Mouse (Mus musculus): ENCODE measurements around the gene Epha1. TPM values are rescaled to one million over a fixed set of nuclear protein-coding genes. Genes with fewer than 3 reads are reported as not detected.

Epha1 gene
- polyA plus RNA-seq, 1 experiment, result 20.6 TPM

GRCm38 (mm10) chr6:42373669-42374430, 782 bp upstream of the Epha1 start:
- DNase-seq (ENCODE audit: low read depth), result no peak

GRCm38 (mm10) chr6:42372421-42372815, 650 bp downstream of the Epha1 start:
- DNase-seq (ENCODE audit: low read depth), result no peak

- no peak for DNase-seq (ENCODE audit: low read depth)
These were observed 1.1 kb downstream of the Epha1 start for GRCm38 (mm10) chr6:42372001-42372400.

- DNase-seq (ENCODE audit: low read depth), result no peak
These were observed 2.3 kb downstream of the Epha1 start for GRCm38 (mm10) chr6:42370630-42371363.

GRCm38 (mm10) chr6:42369870-42370269, 3.2 kb downstream of the Epha1 start:
- no peak for DNase-seq (ENCODE audit: low read depth)

GRCm38 (mm10) chr6:42365215-42365614, 7.9 kb downstream of the Epha1 start:
- DNase-seq (ENCODE audit: low read depth), result no peak

GRCm38 (mm10) chr6:42364607-42365006, 8.5 kb downstream of the Epha1 start:
- DNase-seq (ENCODE audit: low read depth), result no peak

GRCm38 (mm10) chr6:42364066-42364465, 9.0 kb downstream of the Epha1 start:
- DNase-seq (ENCODE audit: low read depth), result no peak

GRCm38 (mm10) chr6:42362974-42363373, 10.1 kb downstream of the Epha1 start:
- DNase-seq (ENCODE audit: low read depth), result no peak

- DNase-seq (ENCODE audit: low read depth), result no peak
These were observed 10.6 kb downstream of the Epha1 start for GRCm38 (mm10) chr6:42362497-42362896.

GRCm38 (mm10) chr6:42362074-42362473, 11.0 kb downstream of the Epha1 start:
- DNase-seq (ENCODE audit: low read depth), result no peak

- no peak for DNase-seq (ENCODE audit: low read depth)
These were observed 11.8 kb downstream of the Epha1 start for GRCm38 (mm10) chr6:42361041-42361895.

GRCm38 (mm10) chr6:42360231-42360840, 12.7 kb downstream of the Epha1 start:
- DNase-seq (ENCODE audit: low read depth), result no peak

GRCm38 (mm10) chr6:42359364-42360147, 13.5 kb downstream of the Epha1 start:
- DNase-seq (ENCODE audit: low read depth), result no peak

- DNase-seq (ENCODE audit: low read depth), result no peak
These were observed 14.2 kb downstream of the Epha1 start for GRCm38 (mm10) chr6:42358901-42359300.

- DNase-seq (ENCODE audit: low read depth), result no peak
These were observed 15.2 kb downstream of the Epha1 start for GRCm38 (mm10) chr6:42357901-42358300.

GRCm38 (mm10) chr6:42356913-42357312, 16.2 kb downstream of the Epha1 start:
- DNase-seq (ENCODE audit: low read depth), result no peak

GRCm38 (mm10) chr6:42355794-42356600, 17.1 kb downstream of the Epha1 start:
- DNase-seq (ENCODE audit: low read depth), result no peak

GRCm38 (mm10) chr6:42355366-42355765, 17.7 kb downstream of the Epha1 start:
- no peak for DNase-seq (ENCODE audit: low read depth)

Data from gonadal fat pad, adult 2 months (tissue).